9 mouse cellular contexts compared by ENCODE assay signal in the genomic region with DNA sequence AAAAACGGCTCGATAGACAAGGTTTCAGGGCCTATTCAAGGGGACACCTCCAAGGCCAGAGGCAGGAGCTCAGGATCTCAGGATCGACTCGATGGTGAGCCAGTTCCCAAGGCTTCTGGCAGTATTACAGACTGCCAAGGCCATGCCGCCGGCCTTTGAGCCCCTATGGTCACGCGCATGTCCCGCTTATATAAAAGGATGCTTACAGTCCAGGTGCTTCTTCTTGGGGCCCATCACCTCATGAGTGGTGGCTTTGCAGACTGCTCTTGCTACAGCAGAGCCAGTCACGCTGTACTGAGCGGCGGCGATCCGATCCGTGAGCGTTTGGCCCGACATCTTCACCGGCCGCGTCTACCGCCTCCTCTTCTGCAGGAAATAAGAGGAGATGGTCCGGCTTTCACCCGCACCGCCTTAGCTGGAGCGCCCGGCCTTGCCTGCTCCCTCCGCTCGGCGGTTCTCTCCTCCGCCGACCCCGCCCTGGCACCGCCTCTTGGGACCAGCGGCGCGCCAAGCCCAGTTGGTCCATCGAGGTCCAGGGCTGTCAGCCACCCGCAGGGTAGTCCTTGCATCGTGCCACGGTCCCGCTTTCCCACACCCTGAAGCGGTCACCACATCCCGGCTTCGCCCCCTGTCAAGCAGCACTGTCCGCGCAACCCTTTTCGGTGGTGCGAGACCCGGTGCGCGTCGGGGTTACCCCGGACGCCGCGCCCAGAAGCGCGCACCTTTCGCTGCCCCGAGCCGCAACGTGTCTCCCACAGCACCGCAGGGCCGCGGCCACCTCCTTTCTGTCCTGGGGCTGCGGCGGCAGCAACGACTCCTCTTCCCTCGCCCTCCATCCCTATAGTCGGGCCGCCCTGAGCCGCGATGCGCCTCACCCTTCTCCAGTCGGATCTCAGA. TPM values are rescaled to one million over a fixed set of nuclear protein-coding genes. Genes with fewer than 3 reads are reported as not detected.
DNase-seq lines count a peak whose midpoint lies in the region; ATAC-seq lines count a peak whose summit lies in the region.
"Had no signal": no experiment of that assay in that cellular context is flagged by ENCODE, and none has a peak within 500 bp of the region (broad histone marks: within the 10 kb centered on the region; RNA-seq: fewer than 3 reads in every experiment).

No protein-coding gene starts in this region.

- peaks cover 19% of the 10 kb centered on the region for H3K4me1 ChIP-seq in heart, embryonic 10.5 days
- peaks cover 7% of the 10 kb centered on the region; the same call in 1 of the 2 replicates for H3K4me1 ChIP-seq in embryonic facial prominence, embryonic 11.5 days (ENCODE audit: control insufficient read depth, insufficient read depth, low read length)
- H3K4me1 ChIP-seq in hindbrain, embryonic 10.5 days (replicated peaks): peaks cover 22% of the 10 kb centered on the region
- peaks cover 14% of the 10 kb centered on the region for H3K4me1 ChIP-seq in midbrain, embryonic 14.5 days (ENCODE audit: control insufficient read depth, insufficient read depth, low read length)

- under 1% methylated on average over 75 of the region's 75 CpGs for WGBS in heart, embryonic 10.5 days
- under 1% methylated on average over 70 of the region's 75 CpGs for WGBS in embryonic facial prominence, embryonic 11.5 days
- WGBS in hindbrain, embryonic 10.5 days: under 1% methylated on average over 75 of the region's 75 CpGs
- WGBS in midbrain, embryonic 14.5 days: 1% methylated on average over 75 of the region's 75 CpGs

- no peaks in the 10 kb centered on the region for H3K9me3 ChIP-seq in heart, embryonic 10.5 days
- no peaks in the 10 kb centered on the region for H3K9me3 ChIP-seq in embryonic facial prominence, embryonic 11.5 days (replicated peaks; ENCODE audit: control insufficient read depth, low read length)
- H3K9me3 ChIP-seq in hindbrain, embryonic 10.5 days: no peaks in the 10 kb centered on the region
- H3K9me3 ChIP-seq in midbrain, embryonic 14.5 days (ENCODE audit: control insufficient read depth, low read length): no peaks in the 10 kb centered on the region

- ATAC-seq in embryonic facial prominence, embryonic 11.5 days (replicated peaks; ENCODE audit: insufficient number of reproducible peaks, low FRiP score, low TSS enrichment, low read depth): peak; percentile 54
- ATAC-seq in midbrain, embryonic 14.5 days (ENCODE audit: low FRiP score, low TSS enrichment): peak; percentile 3; the same call in 1 of the 2 replicates
- ATAC-seq in activated CD4-positive, CD25-positive, alpha-beta regulatory T cell, adult 4 months: no peak

- peak overlapping the region; percentile 97 for H3K4me2 ChIP-seq in embryonic facial prominence, embryonic 11.5 days (ENCODE audit: low read depth, low read length)
- H3K4me2 ChIP-seq in midbrain, embryonic 14.5 days (ENCODE audit: low read length): peak overlapping the region; percentile 76

- peak; percentile 79 for DNase-seq in heart, embryonic 10.5 days (ENCODE audit: low spot score)
- DNase-seq in heart, adult 8-10 months (ENCODE audit: low spot score): no peak
- peak; percentile 19 for DNase-seq in adrenal gland, adult 8-10 months
- peak; percentile 35 for DNase-seq in embryonic facial prominence, embryonic 11.5 days (ENCODE audit: low spot score)
- DNase-seq in hindbrain, embryonic 10.5 days (ENCODE audit: low spot score): peak; percentile 56
- DNase-seq in layer of hippocampus, postnatal 36 days: peak; percentile 51 to 60
- peak; percentile 73 for DNase-seq in midbrain, embryonic 14.5 days

- H3K27ac ChIP-seq in heart, embryonic 10.5 days: peak overlapping the region; percentile 83
- H3K27ac ChIP-seq in embryonic facial prominence, embryonic 11.5 days (replicated peaks; ENCODE audit: low read depth, low read length): peak overlapping the region; percentile 13; the same call in 1 of the 2 replicates
- peak overlapping the region; percentile 82 for H3K27ac ChIP-seq in hindbrain, embryonic 10.5 days
- H3K27ac ChIP-seq in midbrain, embryonic 14.5 days (replicated peaks; ENCODE audit: low read depth, low read length): peak overlapping the region; percentile 96

- peaks cover 51% of the 10 kb centered on the region for H3K27me3 ChIP-seq in heart, embryonic 10.5 days (ENCODE audit: insufficient read depth, poor library complexity, severe bottlenecking)
- peaks cover 31% of the 10 kb centered on the region for H3K27me3 ChIP-seq in embryonic facial prominence, embryonic 11.5 days (ENCODE audit: control insufficient read depth, insufficient read depth, low read length)
- H3K27me3 ChIP-seq in hindbrain, embryonic 10.5 days (ENCODE audit: insufficient read depth, poor library complexity, severe bottlenecking): peaks cover 65% of the 10 kb centered on the region
- H3K27me3 ChIP-seq in midbrain, embryonic 14.5 days (ENCODE audit: control insufficient read depth, insufficient read depth, low read length): no peaks in the 10 kb centered on the region

- peak overlapping the region; percentile 85 for H3K4me3 ChIP-seq in heart, embryonic 10.5 days
- peak overlapping the region; percentile 70 for H3K4me3 ChIP-seq in embryonic facial prominence, embryonic 11.5 days (ENCODE audit: low read depth, low read length)
- H3K4me3 ChIP-seq in hindbrain, embryonic 10.5 days: peak overlapping the region; percentile 81
- peak overlapping the region; percentile 85 for H3K4me3 ChIP-seq in midbrain, embryonic 14.5 days (replicated peaks; ENCODE audit: low read depth, low read length)

- H3K36me3 ChIP-seq in heart, embryonic 10.5 days: no peaks in the 10 kb centered on the region
- H3K36me3 ChIP-seq in embryonic facial prominence, embryonic 11.5 days (replicated peaks; ENCODE audit: control insufficient read depth, insufficient read depth, low read depth, low read length): no peaks in the 10 kb centered on the region
- no peaks in the 10 kb centered on the region for H3K36me3 ChIP-seq in hindbrain, embryonic 10.5 days
- H3K36me3 ChIP-seq in midbrain, embryonic 14.5 days (ENCODE audit: control insufficient read depth, insufficient read depth, low read length): no peaks in the 10 kb centered on the region

- H3K9ac ChIP-seq in embryonic facial prominence, embryonic 11.5 days (replicated peaks; ENCODE audit: low read length): peak overlapping the region; percentile 60
- peak overlapping the region; percentile 89 for H3K9ac ChIP-seq in midbrain, embryonic 14.5 days (replicated peaks; ENCODE audit: low read length)

RNA-seq across cellular contexts. Expression of a gene that starts 1.0 kb away (rescaled TPM):
- 8.7 and 27.6 TPM in 2 replicates for polyA plus RNA-seq in heart, embryonic 10.5 days (2016; fragmentation: Nextera tagmentation; extraction: Ambion mirVana)
- total RNA-seq in heart, adult 8-10 months (2022): 1 to 10 TPM; 4.1 to 8.7 (median 6.3) TPM
- total RNA-seq in adrenal gland, adult 8-10 months (2022): 10 to 100 TPM; 34.0 to 69.5 (median 52.3) TPM
- 5.1 and 5.7 TPM in 2 replicates for polyA plus RNA-seq in embryonic facial prominence, embryonic 11.5 days (2014; fragmentation: Nextera tagmentation; extraction: Ambion mirVana)
- polyA plus RNA-seq in hindbrain, embryonic 10.5 days (2016; fragmentation: Nextera tagmentation; extraction: Ambion mirVana): 8.2 and 17.5 TPM in 2 replicates
- 100 to 1,000 TPM; 390 to 392 TPM for total RNA-seq in layer of hippocampus, postnatal 36 days (2021)
- polyA plus RNA-seq in midbrain, embryonic 14.5 days (2014; fragmentation: Nextera tagmentation; extraction: Ambion mirVana): 87.1 and 103 TPM in 2 replicates
- not detected for polyA plus RNA-seq in activated CD4-positive, CD25-positive, alpha-beta regulatory T cell, adult 4 months (2017; shearing (Covaris generic))
- total RNA-seq: hematopoietic stem cell, adult 5-6 weeks had no signal

Comparison
In these comparisons a context has a peak if more than half of its experiments do, and no peak if none do; other contexts are left out.
1. H3K27ac ChIP-seq: peak in every context shown above with its lines; median percentile 96 in midbrain, embryonic 14.5 days; 83 in heart, embryonic 10.5 days; 82 in hindbrain, embryonic 10.5 days; 13 in embryonic facial prominence, embryonic 11.5 days.